Mouse (Mus musculus) G1E (cell line): ENCODE results near the gene Gm28036.

ENCODE experiments used
- CTCF ChIP-seq: IDR thresholded peaks from 2 replicates; pipeline ENCODE4 v1.5.1; 2012; ENCODE audit warnings: low read depth, low read length, inconsistent platforms, mixed read lengths
- GATA1 ChIP-seq: IDR thresholded peaks from 2 replicates; pipeline ENCODE4 v1.6.1; 2012; ENCODE audit warnings: borderline replicate concordance, low read length, inconsistent platforms, mixed read lengths
- POLR2AphosphoS5 ChIP-seq: IDR thresholded peaks from 2 replicates; pipeline ENCODE4 v1.6.1; 2012; ENCODE audit warnings: low read depth, low read length, inconsistent platforms; ENCODE audit not compliant: insufficient replicate concordance
- TAL1 ChIP-seq: conservative IDR thresholded peaks from 2 replicates; pipeline ENCODE4 v1.6.1; 2012; ENCODE audit warnings: low read depth, low read length, inconsistent platforms, mixed read lengths

GRCm38 (mm10) chr2:156080391-156080790 lies 46.5 kb downstream of the Gm28036 start:
- TF ChIP-seq CTCF (no peak), TAL1 (no peak), POLR2AphosphoS5 (no peak), GATA1 (no peak)
